Mouse (Mus musculus): ENCODE results near the gene Aplp2.

GRCm38 (mm10) chr9:31177692-31178091 lies 33.9 kb downstream of the Aplp2 start:
- TF ChIP-seq CTCF (IDR thresholded peaks at IDR 0.05) (no peak), EP300 (IDR thresholded peaks at IDR 0.05) (no peak)

Data from lung, postnatal 0 days (tissue).